Mouse (Mus musculus) MEL (cell line): ENCODE data around the gene Gm20708. TPM values are rescaled to one million over a fixed set of nuclear protein-coding genes. Genes with fewer than 3 reads are reported as not detected.
A peak's percentile ranks its signal among the peaks of the same experiment; 100 is the strongest.

Experiments used
- DNase-seq: peaks from one replicate; pipeline ENCODE4 v3.0.0; 2011; ENCODE audit warnings: low read depth, low spot score
- H3K27ac ChIP-seq: 2 replicates; pipeline ENCODE4 v1.5.1; 2012; ENCODE audit warnings: low read depth, mild to moderate bottlenecking, control low read depth, low read length, moderate library complexity; ENCODE audit not compliant: control insufficient read depth
- H3K27me3 ChIP-seq, 2 experiments: fragments of 150-350 bp in 1 of 2; sonication (generic) in 1 of 2; 2 replicates each; pipeline ENCODE4 v1.6.1; 2012; ENCODE audit warnings: low read length in 2 of 2, mild to moderate bottlenecking in 2 of 2, improper control_type of control experiment in 1 of 2, moderate library complexity in 1 of 2; ENCODE audit not compliant: insufficient read depth in 2 of 2, control insufficient read depth in 1 of 2
- H3K36me3 ChIP-seq, 2 experiments: 2 replicates each; pipeline ENCODE4 v1.6.1; 2012 to 2014; ENCODE audit warnings: low read length in 2 of 2, improper control_type of control experiment in 1 of 2, inconsistent platforms in 1 of 2, mild to moderate bottlenecking in 1 of 2; ENCODE audit not compliant: insufficient read depth in 2 of 2, control insufficient read depth in 1 of 2
- H3K4me1 ChIP-seq, 2 experiments: fragments of 150-350 bp in 1 of 2; sonication (generic) in 1 of 2; 2 replicates each; pipeline ENCODE4 v1.6.1; 2012; ENCODE audit warnings: low read length in 2 of 2, improper control_type of control experiment in 1 of 2, mild to moderate bottlenecking in 1 of 2; ENCODE audit not compliant: insufficient read depth in 2 of 2, control insufficient read depth in 1 of 2
- H3K4me3 ChIP-seq, 2 experiments: fragments of 150-350 bp in 1 of 2; sonication (generic) in 1 of 2; 2 replicates each; pipeline ENCODE4 v1.5.1; 2012; ENCODE audit warnings: low read depth in 2 of 2, low read length in 2 of 2, mild to moderate bottlenecking in 2 of 2, moderate library complexity in 2 of 2, control low read depth in 1 of 2, improper control_type of control experiment in 1 of 2; ENCODE audit not compliant: control insufficient read depth in 1 of 2, insufficient read depth in 1 of 2
- H3K79me2 ChIP-seq: 2 replicates; pipeline ENCODE4 v1.6.1; 2012; ENCODE audit warnings: mild to moderate bottlenecking, low read length, moderate library complexity; ENCODE audit not compliant: control insufficient read depth, poor library complexity, insufficient read depth
- H3K9ac ChIP-seq: 2 replicates; pipeline ENCODE4 v1.6.1; 2012; ENCODE audit warnings: low read depth, mild to moderate bottlenecking, control low read depth, low read length, moderate library complexity; ENCODE audit not compliant: control insufficient read depth, poor library complexity, severe bottlenecking
- H3K9me3 ChIP-seq: fragments of 150-350 bp; sonication (generic); replicated peaks from 2 replicates; pipeline ENCODE4 v1.6.1; 2012; ENCODE audit warnings: mild to moderate bottlenecking, low read length, improper control_type of control experiment, moderate library complexity; ENCODE audit not compliant: insufficient read depth
- BHLHE40 ChIP-seq: IDR thresholded peaks from 2 replicates; pipeline ENCODE4 v1.6.1; 2012; ENCODE audit warnings: low read depth, mild to moderate bottlenecking, inconsistent platforms, low read length, improper control_type of control experiment, borderline replicate concordance
- CHD1 ChIP-seq: IDR thresholded peaks from 2 replicates; pipeline ENCODE4 v1.6.1; 2012; ENCODE audit warnings: low read depth, mild to moderate bottlenecking, inconsistent platforms, low read length, improper control_type of control experiment
- CTCF ChIP-seq, 3 experiments: IDR thresholded peaks in 2 of 3; conservative IDR thresholded peaks in 1 of 3; 2 replicates each; pipeline ENCODE4 v1.5.1; 2011 to 2012; ENCODE audit warnings: low read length in 3 of 3, low read depth in 2 of 3, mild to moderate bottlenecking in 2 of 3, improper control_type of control experiment in 1 of 3, inconsistent platforms in 1 of 3, mixed read lengths in 1 of 3, moderate library complexity in 1 of 3; ENCODE audit not compliant: control insufficient read depth in 1 of 3, insufficient read depth in 1 of 3, poor library complexity in 1 of 3, severe bottlenecking in 1 of 3
- E2F4 ChIP-seq: IDR thresholded peaks from 2 replicates; pipeline ENCODE4 v1.6.1; 2011; ENCODE audit warnings: low read depth, low read length, improper control_type of control experiment, borderline replicate concordance
- ELF1 ChIP-seq: IDR thresholded peaks from 2 replicates; pipeline ENCODE4 v1.6.1; 2014; ENCODE audit warnings: low read depth, mild to moderate bottlenecking, inconsistent platforms, low read length, improper control_type of control experiment, moderate library complexity
- EP300 ChIP-seq, 2 experiments: IDR thresholded peaks; 2 replicates each; pipeline ENCODE4 v1.6.1; 2011; ENCODE audit warnings: improper control_type of control experiment in 2 of 2, low read length in 2 of 2, low read depth in 1 of 2, mild to moderate bottlenecking in 1 of 2
- ETS1 ChIP-seq: IDR thresholded peaks from 2 replicates; pipeline ENCODE4 v1.6.1; 2012; ENCODE audit warnings: low read depth, mild to moderate bottlenecking, inconsistent platforms, low read length, improper control_type of control experiment, moderate library complexity
- GABPA ChIP-seq: IDR thresholded peaks from 2 replicates; pipeline ENCODE4 v1.6.1; 2012; ENCODE audit warnings: low read depth, mild to moderate bottlenecking, inconsistent platforms, low read length, improper control_type of control experiment, moderate library complexity
- HCFC1 ChIP-seq: IDR thresholded peaks from 2 replicates; pipeline ENCODE4 v1.6.1; 2012; ENCODE audit warnings: low read depth, mild to moderate bottlenecking, inconsistent platforms, low read length, improper control_type of control experiment, moderate library complexity
- JUND ChIP-seq: IDR thresholded peaks from 2 replicates; pipeline ENCODE4 v1.6.1; 2011; ENCODE audit warnings: low read depth, mild to moderate bottlenecking, improper control_type of control experiment, low read length
- KAT2A ChIP-seq: conservative IDR thresholded peaks from 2 replicates; pipeline ENCODE4 v1.6.1; 2012; ENCODE audit warnings: low read depth, low read length, improper control_type of control experiment, inconsistent platforms
- MAFK ChIP-seq: IDR thresholded peaks from 2 replicates; pipeline ENCODE4 v1.6.1; 2011; ENCODE audit warnings: low read depth, mild to moderate bottlenecking, low read length, improper control_type of control experiment, borderline replicate concordance
- MAX ChIP-seq: IDR thresholded peaks from 2 replicates; pipeline ENCODE4 v1.6.1; 2011; ENCODE audit warnings: low read length, improper control_type of control experiment
- MAZ ChIP-seq: IDR thresholded peaks from 2 replicates; pipeline ENCODE4 v1.6.1; 2012; ENCODE audit warnings: low read depth, mild to moderate bottlenecking, inconsistent platforms, low read length, improper control_type of control experiment
- MEF2A ChIP-seq: IDR thresholded peaks from 2 replicates; pipeline ENCODE4 v1.6.1; 2014; ENCODE audit warnings: low read depth, mild to moderate bottlenecking, inconsistent platforms, low read length, improper control_type of control experiment; ENCODE audit not compliant: poor library complexity, insufficient replicate concordance, severe bottlenecking; ENCODE audit errors: extremely low read depth
- MXI1 ChIP-seq: IDR thresholded peaks from 2 replicates; pipeline ENCODE4 v1.6.1; 2011; ENCODE audit warnings: mild to moderate bottlenecking, low read depth, low read length, improper control_type of control experiment
- MYB ChIP-seq: IDR thresholded peaks from 2 replicates; pipeline ENCODE4 v1.6.1; 2011; ENCODE audit warnings: mild to moderate bottlenecking, low read depth, low read length, improper control_type of control experiment
- MYC ChIP-seq: IDR thresholded peaks from 2 replicates; pipeline ENCODE4 v1.6.1; 2011; ENCODE audit warnings: low read depth, mild to moderate bottlenecking, low read length, improper control_type of control experiment, moderate library complexity
- NELFE ChIP-seq: IDR thresholded peaks from 2 replicates; pipeline ENCODE4 v1.6.1; 2011; ENCODE audit warnings: low read depth, low read length, improper control_type of control experiment
- NRF1 ChIP-seq: IDR thresholded peaks from 2 replicates; pipeline ENCODE4 v1.6.1; 2014; ENCODE audit warnings: low read depth, mild to moderate bottlenecking, inconsistent platforms, low read length, improper control_type of control experiment, moderate library complexity; ENCODE audit not compliant: poor library complexity, insufficient read depth, severe bottlenecking
- POLR2A ChIP-seq, 2 experiments: IDR thresholded peaks; 2 replicates each; pipeline ENCODE4 v1.6.1; 2011 to 2012; ENCODE audit warnings: low read length in 2 of 2, mild to moderate bottlenecking in 2 of 2, control low read depth in 1 of 2, improper control_type of control experiment in 1 of 2, low read depth in 1 of 2, moderate library complexity in 1 of 2; ENCODE audit not compliant: control insufficient read depth in 1 of 2, insufficient read depth in 1 of 2, poor library complexity in 1 of 2
- POLR2AphosphoS5 ChIP-seq: IDR thresholded peaks from 2 replicates; pipeline ENCODE4 v1.6.1; 2012; ENCODE audit warnings: low read depth, borderline replicate concordance, mild to moderate bottlenecking, inconsistent platforms, low read length, moderate library complexity, mixed read lengths
- RAD21 ChIP-seq: IDR thresholded peaks from 2 replicates; pipeline ENCODE4 v1.6.1; 2011; ENCODE audit warnings: mild to moderate bottlenecking, low read depth, low read length, improper control_type of control experiment
- RCOR1 ChIP-seq: IDR thresholded peaks from 2 replicates; pipeline ENCODE4 v1.6.1; 2012; ENCODE audit warnings: low read depth, mild to moderate bottlenecking, inconsistent platforms, low read length, improper control_type of control experiment
- SIN3A ChIP-seq: IDR thresholded peaks from 2 replicates; pipeline ENCODE4 v1.6.1; 2012; ENCODE audit warnings: low read length, improper control_type of control experiment, inconsistent platforms
- SMC3 ChIP-seq: IDR thresholded peaks from 2 replicates; pipeline ENCODE4 v1.6.1; 2011; ENCODE audit warnings: low read depth, low read length, improper control_type of control experiment
- TAL1 ChIP-seq: IDR thresholded peaks from 2 replicates; pipeline ENCODE4 v1.6.1; 2012; ENCODE audit warnings: mild to moderate bottlenecking, inconsistent platforms, low read length, moderate library complexity, mixed read lengths
- TCF12 ChIP-seq: IDR thresholded peaks from 2 replicates; pipeline ENCODE4 v1.6.1; 2014; ENCODE audit warnings: low read depth, mild to moderate bottlenecking, inconsistent platforms, low read length, improper control_type of control experiment, moderate library complexity
- UBTF ChIP-seq: IDR thresholded peaks from 2 replicates; pipeline ENCODE4 v1.6.1; 2012; ENCODE audit warnings: low read depth, mild to moderate bottlenecking, inconsistent platforms, low read length, improper control_type of control experiment, moderate library complexity, borderline replicate concordance; ENCODE audit not compliant: insufficient read depth
- USF1 ChIP-seq: IDR thresholded peaks from 2 replicates; pipeline ENCODE4 v1.6.1; 2014; ENCODE audit warnings: low read depth, mild to moderate bottlenecking, inconsistent platforms, low read length, improper control_type of control experiment, moderate library complexity
- USF2 ChIP-seq, 2 experiments: IDR thresholded peaks; 2 replicates each; pipeline ENCODE4 v1.6.1; 2011 to 2012; ENCODE audit warnings: improper control_type of control experiment in 2 of 2, low read length in 2 of 2, borderline replicate concordance in 1 of 2, inconsistent platforms in 1 of 2, low read depth in 1 of 2, mild to moderate bottlenecking in 1 of 2; ENCODE audit not compliant: insufficient read depth in 1 of 2
- ZC3H11A ChIP-seq: IDR thresholded peaks from 2 replicates; pipeline ENCODE4 v1.6.1; 2012; ENCODE audit warnings: low read depth, mild to moderate bottlenecking, inconsistent platforms, low read length, improper control_type of control experiment
- ZKSCAN1 ChIP-seq: IDR thresholded peaks from 2 replicates; pipeline ENCODE4 v1.6.1; 2012; ENCODE audit warnings: low read depth, mild to moderate bottlenecking, inconsistent platforms, low read length, improper control_type of control experiment, moderate library complexity
- ZMIZ1 ChIP-seq: IDR thresholded peaks from 2 replicates; pipeline ENCODE4 v1.6.1; 2012; ENCODE audit warnings: low read depth, mild to moderate bottlenecking, inconsistent platforms, low read length, improper control_type of control experiment, moderate library complexity
- ZNF384 ChIP-seq: IDR thresholded peaks from 2 replicates; pipeline ENCODE4 v1.6.1; 2012; ENCODE audit warnings: low read depth, mild to moderate bottlenecking, inconsistent platforms, low read length, improper control_type of control experiment
- polyA plus RNA-seq, 2 experiments: library from polyadenylated mRNA; stranded (reverse) in 1 of 2; unstranded in 1 of 2; fragments of >175 nt in 1 of 2; fragments of >200 nt in 1 of 2; gene quantifications; 2 replicates each; pipeline versions ENCODE4 v1.2.1 to v1.2.4; 2012; ENCODE audit warnings: low replicate concordance in 2 of 2, low read depth in 1 of 2; ENCODE audit not compliant: insufficient read length in 2 of 2, insufficient read depth in 1 of 2, missing spikeins in 1 of 2
- total RNA-seq: library from RNA; depleted of rRNA; stranded (reverse); fragments of 300-350 nt; gene quantifications from 2 replicates; pipeline ENCODE4 v1.2.3, GENCODE M21; 2012

Gm20708 gene
- total and polyA plus RNA-seq, 3 experiments: 0.70 to 0.85 TPM; not detected in 1

DNA sequence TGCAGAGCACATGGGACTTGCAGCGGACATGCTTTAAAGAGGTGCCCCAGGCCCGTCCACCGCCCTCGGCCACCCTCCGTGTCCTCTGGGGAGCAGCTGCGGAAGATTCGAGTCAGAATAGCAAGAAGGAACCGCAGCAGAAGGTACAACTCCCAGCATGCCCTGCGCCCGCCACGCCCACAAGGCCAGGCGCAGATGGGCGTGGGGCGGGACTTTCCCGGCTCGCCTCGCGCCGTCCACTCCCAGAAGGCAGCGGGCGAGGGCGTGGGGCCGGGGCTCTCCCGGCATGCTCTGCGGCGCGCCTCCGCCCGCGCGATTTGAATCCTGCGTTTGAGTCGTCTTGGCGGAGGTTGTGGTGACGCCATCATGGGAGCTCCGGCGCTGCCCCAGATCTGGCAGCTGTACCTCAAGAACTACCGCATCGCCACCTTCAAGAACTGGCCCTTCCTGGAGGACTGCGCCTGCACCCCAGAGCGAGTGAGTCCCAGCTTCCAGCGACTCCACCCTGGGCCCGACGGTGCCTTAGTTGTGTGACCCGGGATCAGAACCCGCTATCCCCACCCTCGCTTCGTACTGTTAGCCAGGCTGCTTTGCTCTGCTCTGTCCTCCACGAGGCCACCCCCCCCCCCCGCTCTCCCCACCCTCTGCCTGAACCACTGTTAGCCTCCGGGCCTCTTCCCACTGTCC lies 39.7 kb downstream of the Gm20708 start, which contains the start of gene Birc5:
Gene Birc5, plus strand, starts transcription at position 267 of the 687 bp plus-strand sequence.
- Histone ChIP-seq H3K4me3 (peak within 1 kb of the TSS; percentile 68 to 82), H3K9me3 (no peaks in the 10 kb centered on the region), H3K27me3 (no peaks in the 10 kb centered on the region), H3K36me3 (peaks cover 25 to 26% of the 10 kb centered on the region in 2 experiments), H3K4me1 (peaks cover 19 to 21% of the 10 kb centered on the region in 2 experiments), H3K9ac (peak within 1 kb of the TSS; percentile 80), H3K27ac (peak within 1 kb of the TSS; percentile 66), H3K79me2 (peaks cover 28% of the 10 kb centered on the region)
- peak; percentile 99 for DNase-seq
- TF ChIP-seq RCOR1: no peak
- TF ChIP-seq GABPA: no peak
- no peak for TF ChIP-seq BHLHE40
- TF ChIP-seq HCFC1: peak; percentile 93
- TF ChIP-seq ELF1: peak; percentile 68
- peak; percentile 84; the same call in 1 of the 2 replicates for TF ChIP-seq SIN3A
- TF ChIP-seq POLR2A (IDR thresholded peaks at IDR 0.05; ENCODE audit: control insufficient read depth in 1 of 2, insufficient read depth in 1 of 2, low read depth in 1 of 2, low read length in 2 of 2, poor library complexity in 1 of 2): peak; percentile 87 to 99
- peak; percentile 68 for TF ChIP-seq NRF1
- TF ChIP-seq RAD21: no peak
- TF ChIP-seq ZC3H11A: no peak
- peak; percentile 82 for TF ChIP-seq MYC
- TF ChIP-seq POLR2AphosphoS5: 0 out of 2 replicates have a peak, but pooled peaks have one; percentile 46
- no peak for TF ChIP-seq MAFK
- TF ChIP-seq MAX: peak; percentile 70; the same call in 1 of the 2 replicates
- no peak for TF ChIP-seq JUND
- TF ChIP-seq MYB: no peak
- TF ChIP-seq TCF12: peak; percentile 62
- no peak; a peak in 1 of 4 replicates for TF ChIP-seq EP300 (IDR thresholded peaks at IDR 0.05; ENCODE audit: low read depth in 1 of 2, low read length in 2 of 2)
- TF ChIP-seq USF1: 0 out of 2 replicates have a peak, but pooled peaks have one; percentile 52
- peak; percentile 93; the same call in 1 of the 2 replicates for TF ChIP-seq E2F4
- no peak for TF ChIP-seq CTCF (IDR thresholded peaks at IDR 0.05 in 2 of 3, conservative IDR thresholded peaks at IDR 0.05 in 1 of 3; ENCODE audit: control insufficient read depth in 1 of 3, insufficient read depth in 1 of 3, low read depth in 2 of 3, low read length in 3 of 3, poor library complexity in 1 of 3, severe bottlenecking in 1 of 3)
- TF ChIP-seq MEF2A: 0 out of 2 replicates have a peak, but pooled peaks have one; percentile 38
- TF ChIP-seq ZNF384: no peak
- TF ChIP-seq MXI1: no peak; the same call in none of the 2 replicates
- TF ChIP-seq KAT2A: no peak; the same call in 1 of the 2 replicates
- TF ChIP-seq ETS1: peak; percentile 27; the same call in 1 of the 2 replicates
- no peak for TF ChIP-seq ZKSCAN1
- TF ChIP-seq MAZ: peak; percentile 43; the same call in 1 of the 2 replicates
- TF ChIP-seq SMC3: no peak
- TF ChIP-seq TAL1: no peak
- no peak for TF ChIP-seq CHD1
- no peak for TF ChIP-seq USF2 (IDR thresholded peaks at IDR 0.05; ENCODE audit: borderline replicate concordance in 1 of 2, insufficient read depth in 1 of 2, low read depth in 1 of 2, low read length in 2 of 2)
- TF ChIP-seq ZMIZ1: peak; percentile 97
- peak; percentile 90; the same call in 1 of the 2 replicates for TF ChIP-seq UBTF
- TF ChIP-seq NELFE: peak; percentile 99
